Mouse (Mus musculus): ENCODE data around the gene Gm49318.

The Gm49318 gene

GRCm38 (mm10) chr9:22030386-22030785 is 40.7 kb downstream of the Gm49318 start:
- no peak for DNase-seq (ENCODE audit: extremely low read depth, low read depth)

GRCm38 (mm10) chr9:22028467-22028866 is 42.6 kb downstream of the Gm49318 start:
- DNase-seq (ENCODE audit: extremely low read depth, low read depth), result no peak

- DNase-seq (ENCODE audit: extremely low read depth, low read depth), result no peak
These were observed 46.5 kb downstream of the Gm49318 start for GRCm38 (mm10) chr9:22024592-22024991.

GRCm38 (mm10) chr9:22017208-22017825 is 53.7 kb downstream of the Gm49318 start:
- DNase-seq (ENCODE audit: extremely low read depth, low read depth), result no peak

GRCm38 (mm10) chr9:22016245-22016644 is 54.8 kb downstream of the Gm49318 start:
- DNase-seq (ENCODE audit: extremely low read depth, low read depth), result no peak

GRCm38 (mm10) chr9:22012731-22013130 is 58.3 kb downstream of the Gm49318 start:
- DNase-seq (ENCODE audit: extremely low read depth, low read depth), result no peak

- DNase-seq (ENCODE audit: extremely low read depth, low read depth), result no peak
These were observed 60.0 kb downstream of the Gm49318 start for GRCm38 (mm10) chr9:22011055-22011454.

- DNase-seq (ENCODE audit: extremely low read depth, low read depth), result no peak
These were observed 66.5 kb downstream of the Gm49318 start for GRCm38 (mm10) chr9:22004546-22004945.

- peak; percentile 85 for DNase-seq (ENCODE audit: extremely low read depth, low read depth)
These were observed 67.9 kb downstream of the Gm49318 start for GRCm38 (mm10) chr9:22003163-22003554.

- DNase-seq (ENCODE audit: extremely low read depth, low read depth), result peak; percentile 100
These were observed 68.6 kb downstream of the Gm49318 start, which contains the start of the genes Ccdc151 and Prkcsh for GRCm38 (mm10) chr9:22002194-22003162. TSS of gene Ccdc151 (minus strand) at chr9:22002634. TSS of gene Prkcsh (plus strand) at chr9:22002806.

- no peak for DNase-seq (ENCODE audit: extremely low read depth, low read depth)
These were observed 69.4 kb downstream of the Gm49318 start for GRCm38 (mm10) chr9:22001633-22002032.

- DNase-seq (ENCODE audit: extremely low read depth, low read depth), result no peak
These were observed 70.8 kb downstream of the Gm49318 start for GRCm38 (mm10) chr9:22000296-22000695.

- DNase-seq (ENCODE audit: extremely low read depth, low read depth), result no peak
These were observed 74.7 kb downstream of the Gm49318 start for GRCm38 (mm10) chr9:21996178-21996867.

GRCm38 (mm10) chr9:21992227-21992626 is 78.8 kb downstream of the Gm49318 start:
- DNase-seq (ENCODE audit: extremely low read depth, low read depth), result no peak

GRCm38 (mm10) chr9:21989230-21990110 is 81.6 kb downstream of the Gm49318 start, which contains the start of gene Rgl3:
TSS of gene Rgl3 (minus strand) at chr9:21989446.
- no peak for DNase-seq (ENCODE audit: extremely low read depth, low read depth)

GRCm38 (mm10) chr9:21988421-21989101 is 82.5 kb downstream of the Gm49318 start:
- DNase-seq (ENCODE audit: extremely low read depth, low read depth), result no peak

- no peak for DNase-seq (ENCODE audit: extremely low read depth, low read depth)
These were observed 83.3 kb downstream of the Gm49318 start for GRCm38 (mm10) chr9:21987592-21988342.

All from MEL-GATA-1-ER (cell line).